Mouse (Mus musculus) kidney, postnatal 36 days (tissue): ENCODE measurements at regions not wholly inside any gene's neighbourhood (a gene's known extent, or its start where the extent isn't known, plus 50 kb on each side); places are given as distances from the start of the nearest gene placed in this dataset.
"Not testable (repeated sequence)": the region's sequence is repeated elsewhere in the genome, so short reads cannot be mapped to it uniquely, and the experiment has no call there.

ENCODE experiments used
- DNase-seq, 2 experiments: peaks; one replicate each; pipeline ENCODE4 v3.0.0; 2021 to 2022; ENCODE audit warnings: mixed read lengths in 2 of 2

DNA sequence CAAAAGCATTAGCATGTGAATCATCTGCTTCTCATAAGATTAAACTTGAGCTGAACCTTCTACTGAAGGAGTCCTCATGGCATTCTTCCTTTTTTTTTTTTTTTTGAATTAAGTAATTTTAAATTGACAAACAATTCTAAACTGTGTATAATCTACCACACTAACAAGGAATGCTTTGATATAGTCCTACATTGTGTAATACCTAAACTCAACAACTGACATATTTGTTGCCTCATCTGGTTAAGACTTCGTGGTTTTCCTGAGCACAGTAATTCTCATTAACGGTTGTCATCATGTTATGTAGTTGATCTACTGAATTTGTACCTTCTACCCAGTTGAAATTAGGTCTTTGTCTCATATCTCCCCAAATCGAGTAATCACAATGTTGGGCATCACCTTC, 83.9 kb upstream of the Hcrtr2 start:
- DNase-seq: no peak

DNA sequence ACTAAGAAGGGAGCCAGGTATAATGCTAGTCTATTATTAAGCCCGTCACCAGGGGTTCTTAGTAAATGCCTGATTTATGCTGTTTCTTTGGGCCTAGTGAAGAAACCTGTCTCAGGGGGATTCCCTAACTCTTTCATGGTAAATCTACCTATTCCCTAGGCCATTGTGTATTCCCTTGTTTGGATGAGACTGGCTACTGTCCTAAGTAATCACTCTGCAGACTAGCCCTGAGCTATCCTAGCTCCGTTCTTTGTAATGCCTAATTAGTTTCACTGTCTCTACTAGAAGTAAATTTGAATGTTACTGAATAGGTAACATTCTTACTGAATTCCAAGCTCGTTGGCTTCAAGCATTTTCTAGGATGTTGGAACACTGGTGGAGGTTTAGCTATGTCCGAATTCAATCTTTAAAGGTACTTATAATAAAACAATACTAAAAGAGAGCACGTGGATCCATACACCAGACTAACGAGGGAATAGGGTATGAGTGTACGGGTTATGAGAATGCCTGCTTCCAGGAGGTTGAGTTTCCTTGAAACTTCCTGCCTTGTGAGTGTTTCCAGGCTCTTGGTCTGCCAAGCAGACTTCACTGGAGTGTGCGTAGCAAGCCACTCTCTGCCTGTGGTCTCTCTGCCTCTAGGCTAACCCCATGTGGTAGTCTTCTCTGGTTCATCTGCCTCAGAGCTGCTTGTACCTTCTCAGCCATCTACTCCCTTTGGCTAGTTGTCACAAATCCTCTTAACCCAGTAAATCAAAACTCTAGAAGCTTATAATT, 78.4 kb upstream of the Hcrtr2 start:
- DNase-seq: not testable (repeated sequence)

DNA sequence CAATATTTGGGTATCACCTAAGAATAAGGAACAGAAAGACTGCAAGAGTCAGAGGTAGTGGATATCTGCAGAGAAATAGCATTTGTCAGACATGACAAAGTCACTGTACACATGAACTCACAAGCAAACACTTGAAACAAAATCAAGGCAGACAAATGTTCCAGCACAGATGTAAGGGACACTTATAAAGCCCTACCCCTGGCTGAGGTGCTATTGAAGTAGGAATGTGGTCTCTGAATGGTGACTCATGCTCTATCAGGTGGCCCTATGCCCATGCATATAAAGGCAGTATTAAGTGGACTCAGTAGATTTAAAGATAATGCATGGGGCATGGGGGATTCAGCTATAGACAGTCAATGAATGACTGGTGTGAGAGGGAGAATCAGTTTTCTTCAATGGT, 77.2 kb upstream of the Hcrtr2 start:
- no peak for DNase-seq

DNA sequence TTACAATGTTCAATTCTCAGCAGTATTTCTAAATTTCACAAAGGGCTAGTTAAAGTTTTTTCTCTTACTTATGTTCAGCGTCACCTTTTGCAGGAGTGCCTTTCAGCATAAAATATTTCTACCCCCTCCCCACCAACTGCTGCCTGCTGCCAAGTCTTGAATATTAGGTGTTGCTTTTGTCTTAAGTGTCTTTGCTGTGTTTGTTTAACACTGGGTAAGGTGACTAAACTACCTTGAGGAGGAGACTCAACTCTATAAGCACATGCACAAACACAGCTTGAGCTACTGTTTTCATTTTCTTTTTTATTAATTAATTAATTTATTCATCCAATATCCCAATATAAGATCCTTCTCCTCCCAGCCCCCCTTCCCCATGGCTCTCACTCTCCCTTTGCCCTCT, 70.1 kb upstream of the Hcrtr2 start:
- DNase-seq: no peak

DNA sequence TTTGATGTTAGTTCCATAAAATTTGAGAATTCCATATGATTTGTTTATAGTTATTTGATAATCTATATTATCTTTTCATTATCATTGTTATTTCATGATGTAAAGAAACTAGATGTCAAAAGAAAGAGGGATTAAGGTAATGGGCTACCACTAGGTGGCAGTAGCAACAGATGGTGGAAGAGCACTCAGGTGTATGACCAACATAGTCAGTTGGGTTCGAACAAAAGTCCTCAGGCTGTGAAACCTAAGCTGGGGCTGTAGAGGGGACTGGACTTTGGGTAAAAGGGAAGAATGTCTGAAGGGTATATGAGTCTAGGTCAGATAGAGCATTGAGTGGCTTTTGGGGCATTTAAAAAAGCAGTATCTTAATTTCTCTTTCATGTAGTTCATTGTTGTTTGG, 67.2 kb upstream of the Hcrtr2 start:
- peak; percentile 24 to 48 for DNase-seq
